Mouse (Mus musculus) stomach, embryonic 14.5 days (tissue): ENCODE results near the gene Cenpp. TPM values are rescaled to one million over a fixed set of nuclear protein-coding genes. Genes with fewer than 3 reads are reported as not detected.

Source experiments
- ATAC-seq: fragments of 200-750 bp; cut with Nextera tagmentation; 2 replicates; pipeline ENCODE4 v1.8.0; 2017; ENCODE audit warnings: low read depth, moderate TSS enrichment; ENCODE audit not compliant: insufficient number of reproducible peaks, insufficient read depth, low FRiP score
- H3K27ac ChIP-seq: fragments of 300-500 bp; sonication (generic); 2 replicates; pipeline ENCODE4 v1.5.1; 2014; ENCODE audit warnings: mild to moderate bottlenecking, low read length, moderate library complexity, mixed read lengths
- H3K27me3 ChIP-seq: fragments of 300-500 bp; sonication (generic); 2 replicates; pipeline ENCODE4 v1.6.1; 2014; ENCODE audit warnings: low read length, control low read depth, mixed read lengths; ENCODE audit not compliant: control insufficient read depth, insufficient read depth
- H3K36me3 ChIP-seq: fragments of 300-500 bp; sonication (generic); 2 replicates; pipeline ENCODE4 v1.6.1; 2014; ENCODE audit warnings: mild to moderate bottlenecking, control low read depth, low read length, moderate library complexity, mixed read lengths; ENCODE audit not compliant: control insufficient read depth, insufficient read depth
- H3K4me1 ChIP-seq: fragments of 300-500 bp; sonication (generic); 2 replicates; pipeline ENCODE4 v1.6.1; 2014; ENCODE audit warnings: low read length, control low read depth, mixed read lengths; ENCODE audit not compliant: control insufficient read depth, insufficient read depth
- H3K4me2 ChIP-seq: fragments of 300-500 bp; sonication (generic); replicated peaks from 2 replicates; pipeline ENCODE4 v1.6.1; 2014; ENCODE audit warnings: low read depth, low read length, control low read depth
- H3K4me3 ChIP-seq: fragments of 300-500 bp; sonication (generic); 2 replicates; pipeline ENCODE4 v1.5.1; 2014; ENCODE audit warnings: low read depth, low read length, control low read depth
- H3K9ac ChIP-seq: fragments of 300-500 bp; sonication (generic); replicated peaks from 2 replicates; pipeline ENCODE4 v1.6.1; 2014; ENCODE audit warnings: low read depth, mild to moderate bottlenecking, control low read depth, low read length, moderate library complexity, mixed read lengths
- H3K9me3 ChIP-seq: fragments of 300-500 bp; sonication (generic); 2 replicates; pipeline ENCODE4 v1.6.1; 2016; ENCODE audit warnings: low read depth, low read length, control low read depth; ENCODE audit not compliant: control insufficient read depth
- WGBS: fragments of 180-500 bp; shearing (Covaris S2); extraction: QIAGEN DNeasy Blood & Tissue Kit; methylation state at CpG from one replicate; pipeline ENCODE4 v1.1.7; 2014; 5-methylcytosine and 5-hydroxymethylcytosine counted together
- polyA plus RNA-seq: library from polyadenylated mRNA; unstranded; fragments of >200 nt; fragmentation: Nextera tagmentation; extraction: Ambion mirVana; gene quantifications from 2 replicates; pipeline ENCODE4 v1.2.1, GENCODE M21; 2014

The Cenpp gene
- polyA plus RNA-seq, 1 experiment from 2014 or later: 29.6 TPM

DNA sequence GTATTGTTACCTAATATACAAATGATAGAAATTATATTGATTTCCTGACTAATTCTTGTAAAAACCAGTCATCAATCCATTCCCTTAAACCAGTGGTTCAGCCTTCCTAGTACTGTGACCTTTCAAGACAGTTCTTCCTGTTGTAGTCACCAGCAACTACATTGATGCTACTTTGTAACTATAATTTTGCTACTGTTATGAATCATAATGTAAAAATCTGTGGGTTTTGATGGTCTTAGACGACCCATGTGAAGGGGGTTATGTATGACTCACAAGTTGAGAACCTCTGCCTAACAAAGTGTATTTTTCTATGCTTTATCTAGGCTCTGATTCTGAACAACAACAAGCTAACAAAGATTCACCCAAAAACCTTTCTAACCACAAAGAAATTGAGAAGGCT is 95.7 kb downstream of the Cenpp start:
- Histone ChIP-seq H3K4me3 (no peak overlapping the region), H3K9ac (no peak overlapping the region), H3K27ac (no peak overlapping the region), H3K4me1 (no peaks in the 10 kb centered on the region), H3K36me3 (no peaks in the 10 kb centered on the region), H3K27me3 (no peaks in the 10 kb centered on the region), H3K9me3 (no peaks in the 10 kb centered on the region), H3K4me2 (no peak overlapping the region)
- no peak for ATAC-seq
- 59% methylated on average over 1 of the region's 1 CpGs for WGBS

DNA sequence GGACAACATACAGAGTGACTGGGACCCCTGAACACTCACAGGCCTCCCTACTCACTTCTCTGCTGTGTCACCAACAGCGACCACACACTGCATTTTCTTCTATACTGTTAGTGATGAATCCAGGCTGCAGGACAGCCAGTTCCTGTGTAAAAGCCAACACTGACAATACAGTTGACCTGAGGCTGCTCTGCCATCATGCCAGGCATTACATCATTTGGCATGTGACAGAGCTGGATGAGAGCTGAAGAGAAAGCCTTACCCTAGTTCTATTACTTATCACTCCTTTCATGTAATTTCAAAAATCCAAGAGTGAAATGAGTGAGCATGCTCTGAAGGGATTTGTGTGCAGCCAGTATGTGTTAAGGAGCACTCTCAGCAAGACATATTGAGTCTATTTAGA is 96.4 kb downstream of the Cenpp start:
- Histone ChIP-seq H3K4me1 (no peaks in the 10 kb centered on the region), H3K9me3 (no peaks in the 10 kb centered on the region), H3K4me3 (no peak overlapping the region), H3K9ac (no peak overlapping the region), H3K27me3 (no peaks in the 10 kb centered on the region), H3K36me3 (no peaks in the 10 kb centered on the region), H3K4me2 (no peak overlapping the region), H3K27ac (no peak overlapping the region)
- 81% methylated on average over 1 of the region's 1 CpGs for WGBS
- ATAC-seq: no peak

DNA sequence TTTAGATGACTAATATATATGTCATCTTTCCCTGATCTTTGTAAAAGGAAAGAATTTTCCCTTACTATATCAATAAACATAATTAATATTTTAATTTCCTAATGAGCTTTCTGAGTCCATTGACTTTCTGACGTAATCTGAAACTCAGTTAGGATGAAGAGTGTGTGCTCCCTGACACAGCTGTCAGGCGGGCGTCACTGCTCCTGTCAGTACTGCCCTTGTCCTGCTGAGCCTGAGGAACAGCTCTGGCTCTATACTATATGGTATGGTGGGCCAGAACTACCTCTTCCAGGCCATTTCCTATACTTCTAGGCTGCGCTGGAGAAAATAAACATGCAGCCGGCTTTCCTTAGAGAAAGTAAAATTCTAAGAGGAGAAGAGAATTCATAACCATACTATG is 98.1 kb downstream of the Cenpp start:
- no peak overlapping the region for H3K27ac ChIP-seq
- no peak overlapping the region for H3K4me2 ChIP-seq
- H3K9ac ChIP-seq: no peak overlapping the region
- no peak overlapping the region for H3K4me3 ChIP-seq
- ATAC-seq: no peak
- H3K27me3 ChIP-seq: no peaks in the 10 kb centered on the region
- 81% methylated on average over 5 of the region's 5 CpGs for WGBS
- H3K4me1 ChIP-seq: no peaks in the 10 kb centered on the region
- no peaks in the 10 kb centered on the region for H3K36me3 ChIP-seq
- H3K9me3 ChIP-seq: no peaks in the 10 kb centered on the region

DNA sequence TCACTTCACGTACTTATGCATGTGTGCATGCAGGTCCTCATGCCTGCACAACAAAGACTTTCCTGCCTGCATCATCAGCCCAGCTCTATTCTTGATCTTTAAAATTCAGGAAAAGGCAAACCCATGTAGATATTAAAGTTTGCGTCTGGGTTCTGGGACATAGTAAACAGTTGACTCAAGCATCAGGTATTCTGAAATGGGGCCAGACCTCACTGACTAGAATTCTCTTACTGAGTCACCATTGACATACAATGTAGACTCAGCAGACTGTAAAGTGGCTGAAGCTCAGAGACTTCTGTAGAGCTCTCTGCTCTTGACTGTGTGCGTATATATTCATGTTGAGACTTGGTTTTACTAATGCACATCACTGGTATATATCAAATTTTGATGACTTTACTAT is 103.0 kb downstream of the Cenpp start:
- H3K4me2 ChIP-seq: no peak overlapping the region
- no peaks in the 10 kb centered on the region for H3K36me3 ChIP-seq
- no peak overlapping the region for H3K4me3 ChIP-seq
- no peak for ATAC-seq
- H3K27me3 ChIP-seq: no peaks in the 10 kb centered on the region
- 0 out of 2 replicates have a peak, but pooled peaks cover 3% of the 10 kb centered on the region for H3K4me1 ChIP-seq
- no peaks in the 10 kb centered on the region for H3K9me3 ChIP-seq
- 80% methylated on average over 3 of the region's 3 CpGs for WGBS
- no peak overlapping the region for H3K27ac ChIP-seq
- no peak overlapping the region for H3K9ac ChIP-seq

DNA sequence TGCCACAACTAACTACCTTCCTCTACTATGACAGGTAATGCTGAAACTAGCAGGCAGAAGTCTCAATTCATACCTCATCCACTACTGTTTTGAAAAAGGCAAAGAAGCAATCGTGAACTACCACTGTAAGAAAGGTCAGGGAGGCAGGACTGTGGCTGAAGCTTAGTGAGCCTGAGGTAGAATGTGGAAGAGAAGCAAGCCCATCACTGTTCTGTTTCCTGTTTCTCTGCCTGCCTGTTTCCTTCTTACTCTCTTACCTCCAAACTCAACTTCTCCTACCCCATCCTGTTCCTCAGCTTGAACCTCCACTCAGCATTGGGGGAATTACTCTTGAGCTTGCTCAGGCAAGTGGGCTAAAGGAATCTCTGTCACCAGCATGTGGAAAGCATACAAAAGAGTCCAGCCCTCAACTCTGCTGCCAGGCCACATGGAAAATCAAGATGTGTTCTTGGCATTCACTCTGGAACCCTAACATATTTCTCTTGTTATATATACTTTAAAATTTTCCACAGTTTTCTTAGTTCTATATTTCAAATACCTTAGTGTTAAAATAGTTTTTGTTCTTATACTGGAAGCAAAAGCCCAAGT is 104.9 kb downstream of the Cenpp start:
- Histone ChIP-seq H3K9me3 (no peaks in the 10 kb centered on the region), H3K27ac (peak overlapping the region; percentile 83; the same call in 1 of the 2 replicates), H3K4me2 (no peak overlapping the region), H3K9ac (no peak overlapping the region), H3K36me3 (no peaks in the 10 kb centered on the region), H3K4me3 (no peak overlapping the region), H3K4me1 (peaks cover 8% of the 10 kb centered on the region; the same call in 1 of the 2 replicates), H3K27me3 (no peaks in the 10 kb centered on the region)
- ATAC-seq: no peak
- WGBS: 72% methylated on average over 1 of the region's 1 CpGs

DNA sequence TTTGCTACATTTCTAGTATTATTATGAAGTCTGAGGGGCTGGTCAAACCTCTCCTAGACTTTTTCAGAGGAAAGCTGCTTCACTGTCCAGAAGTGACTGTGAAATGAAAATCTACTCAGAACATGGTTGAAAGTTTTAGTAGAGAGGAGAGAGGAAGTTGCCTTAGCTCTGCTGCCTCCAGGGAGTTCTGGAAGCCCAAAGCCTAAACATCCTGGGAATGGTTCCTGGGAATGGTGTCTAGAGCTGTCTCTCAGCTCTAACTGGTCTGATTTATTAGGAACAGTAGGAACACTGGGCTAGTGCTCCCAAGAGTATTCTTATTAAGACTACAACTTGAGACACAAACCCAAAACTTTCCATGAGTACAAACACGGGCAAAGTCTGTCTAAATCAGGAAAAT is 106.1 kb downstream of the Cenpp start:
- Histone ChIP-seq H3K36me3 (no peaks in the 10 kb centered on the region), H3K27me3 (no peaks in the 10 kb centered on the region), H3K9me3 (no peaks in the 10 kb centered on the region), H3K4me2 (0 out of 2 replicates have a peak overlapping the region, but pooled peaks have one; percentile 14), H3K4me3 (no peak overlapping the region), H3K9ac (no peak overlapping the region), H3K27ac (peak overlapping the region; percentile 83), H3K4me1 (peaks cover 8% of the 10 kb centered on the region; the same call in 1 of the 2 replicates)
- 63% methylated on average over 1 of the region's 1 CpGs for WGBS
- no peak for ATAC-seq

DNA sequence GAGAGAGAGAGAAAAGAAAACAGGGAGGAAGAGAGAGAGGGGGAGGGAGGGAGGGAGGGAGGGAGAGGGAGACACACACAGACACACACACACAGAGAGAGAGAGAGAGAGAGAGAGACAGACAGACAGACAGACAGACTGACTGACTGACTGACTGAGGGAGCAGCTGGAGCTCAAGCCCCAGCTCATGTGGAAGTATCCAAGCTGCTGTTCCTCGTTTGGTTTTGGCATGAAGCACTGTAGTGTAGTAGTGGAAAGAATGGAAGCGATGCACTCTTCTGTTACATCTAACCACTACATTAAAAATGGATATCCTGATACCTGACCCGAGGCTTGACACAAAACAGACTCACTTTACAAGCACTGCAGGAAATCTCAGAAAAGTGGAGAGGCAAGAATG is 106.9 kb downstream of the Cenpp start:
- Histone ChIP-seq H3K27ac (peak overlapping the region; percentile 83), H3K4me1 (peaks cover 8% of the 10 kb centered on the region; the same call in 1 of the 2 replicates), H3K4me2 (peak overlapping the region; percentile 1; the same call in 1 of the 2 replicates), H3K36me3 (no peaks in the 10 kb centered on the region), H3K9ac (no peak overlapping the region), H3K27me3 (no peaks in the 10 kb centered on the region), H3K9me3 (no peaks in the 10 kb centered on the region), H3K4me3 (no peak overlapping the region)
- WGBS: 23% methylated on average over 3 of the region's 3 CpGs
- ATAC-seq: peak; percentile 75; the same call in 1 of the 2 replicates

DNA sequence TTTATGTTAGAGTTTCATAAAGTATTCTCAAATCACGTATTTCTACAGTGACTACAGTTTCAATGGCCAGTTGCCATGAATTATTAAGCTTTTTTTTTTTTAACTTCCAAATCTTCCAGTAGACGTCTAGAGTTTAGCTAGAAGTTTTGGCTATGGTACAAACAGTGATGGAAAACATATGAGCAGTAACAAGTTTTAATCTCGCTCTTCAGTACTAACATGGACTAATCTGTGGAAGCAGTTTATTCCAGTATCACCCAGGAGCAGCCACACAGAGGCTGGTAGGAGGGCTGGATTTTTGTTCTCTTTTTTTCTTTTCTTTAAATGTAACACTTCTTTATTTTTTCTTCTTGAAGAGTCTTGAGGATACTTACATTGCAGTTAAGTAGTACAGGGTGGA is 108.3 kb downstream of the Cenpp start, which contains the start of gene Aspn:
TSS of gene Aspn (plus strand) at position 165 of the 400 bp plus-strand sequence.
- ATAC-seq: no peak

DNA sequence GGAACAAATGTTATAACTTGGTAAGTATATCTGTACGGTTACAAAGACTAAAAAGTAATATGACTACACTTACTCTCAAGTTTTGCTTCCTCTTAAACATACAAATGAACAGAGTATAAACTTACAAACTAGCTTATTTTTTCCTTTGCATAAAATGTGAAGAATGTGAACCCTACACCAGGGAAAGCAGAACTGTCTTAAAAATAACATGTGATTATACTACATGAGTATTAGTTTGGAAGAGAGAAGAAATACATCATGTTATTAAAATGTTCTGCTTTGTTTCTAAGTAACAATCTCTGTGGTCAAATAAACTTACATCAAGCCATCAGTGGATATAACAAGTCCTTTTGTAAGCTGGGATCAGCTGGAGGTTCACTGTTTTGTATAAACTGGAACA is 113.9 kb downstream of the Cenpp start:
- Histone ChIP-seq H3K4me1 (peaks cover 2% of the 10 kb centered on the region; the same call in 1 of the 2 replicates), H3K4me3 (no peak overlapping the region), H3K9ac (no peak overlapping the region), H3K9me3 (no peaks in the 10 kb centered on the region), H3K4me2 (no peak overlapping the region), H3K27ac (peak overlapping the region; percentile 1; the same call in 1 of the 2 replicates), H3K27me3 (no peaks in the 10 kb centered on the region), H3K36me3 (no peaks in the 10 kb centered on the region)
- 71% methylated on average over 1 of the region's 1 CpGs for WGBS
- ATAC-seq: no peak

More for the DNA sequence above, 108.3 kb downstream of the Cenpp start, which contains the start of gene Aspn:
- Histone ChIP-seq H3K4me3 (no peak within 1 kb of the TSS), H3K27me3 (no peaks in the 10 kb centered on the region), H3K4me1 (peaks cover 8% of the 10 kb centered on the region; the same call in 1 of the 2 replicates), H3K4me2 (0 out of 2 replicates have a peak within 1 kb of the TSS, but pooled peaks have one; percentile 1), H3K36me3 (no peaks in the 10 kb centered on the region), H3K9me3 (no peaks in the 10 kb centered on the region), H3K9ac (no peak within 1 kb of the TSS), H3K27ac (peak within 1 kb of the TSS; percentile 83)
- WGBS: 44% methylated on average over 3 of the region's 3 CpGs
